17 mouse cellular contexts compared by ENCODE assay signal in genomic region chr7:6284442-6285012, GRCm38 (mm10). TPM values are rescaled to one million over a fixed set of nuclear protein-coding genes. Genes with fewer than 3 reads are reported as not detected.
A peak's percentile ranks its signal among the peaks of the same experiment; 100 is the strongest.
DNase-seq lines count a peak whose midpoint lies in the region; ATAC-seq lines count a peak whose summit lies in the region.
"Had no signal": no experiment of that assay in that cellular context is flagged by ENCODE, and none has a peak within 500 bp of the region (broad histone marks: within the 10 kb centered on the region; RNA-seq: fewer than 3 reads in every experiment).

No protein-coding gene starts in this region.

- DNase-seq in liver, embryonic 13.5 days = no peak
- DNase-seq in liver, embryonic 11.5 days (ENCODE audit: low spot score) = no peak
- DNase-seq in urinary bladder, postnatal 25 days (ENCODE audit: low spot score) = peak; percentile 14
- DNase-seq in urinary bladder, adult 2 months (ENCODE audit: low spot score) = no peak
- DNase-seq in gastrocnemius, postnatal 25 days = no peak
- DNase-seq: right cerebral cortex, postnatal 4 days; thymus, postnatal 36 days had no signal

- H3K9ac ChIP-seq in hindbrain, embryonic 13.5 days = no peak overlapping the region
- no peak overlapping the region for H3K9ac ChIP-seq in hindbrain, embryonic 12.5 days
- H3K9ac ChIP-seq in liver, embryonic 13.5 days = no peak overlapping the region
- H3K9ac ChIP-seq in liver, embryonic 11.5 days (ENCODE audit: low read depth, low read length) = no peak overlapping the region

- H3K9me3 ChIP-seq in hindbrain, embryonic 13.5 days = no peaks in the 10 kb centered on the region
- no peaks in the 10 kb centered on the region for H3K9me3 ChIP-seq in hindbrain, embryonic 12.5 days (replicated peaks)
- no peaks in the 10 kb centered on the region for H3K9me3 ChIP-seq in liver, embryonic 13.5 days (replicated peaks)
- H3K9me3 ChIP-seq in liver, embryonic 11.5 days (ENCODE audit: control insufficient read depth, low read length) = no peaks in the 10 kb centered on the region
- H3K9me3 ChIP-seq: embryonic facial prominence, embryonic 13.5 days had no signal

- H3K27ac ChIP-seq in hindbrain, embryonic 13.5 days = no peak overlapping the region
- no peak overlapping the region for H3K27ac ChIP-seq in hindbrain, embryonic 12.5 days
- no peak overlapping the region for H3K27ac ChIP-seq in liver, embryonic 13.5 days
- no peak overlapping the region for H3K27ac ChIP-seq in liver, embryonic 11.5 days (ENCODE audit: low read depth, low read length)

- no peak for ATAC-seq in hindbrain, embryonic 13.5 days (ENCODE audit: low FRiP score)
- ATAC-seq in hindbrain, embryonic 12.5 days (ENCODE audit: low FRiP score) = no peak
- no peak for ATAC-seq in liver, embryonic 13.5 days (ENCODE audit: low read depth)
- no peak for ATAC-seq in liver, embryonic 11.5 days (replicated peaks; ENCODE audit: low FRiP score)

- 85% methylated on average over 4 of the region's 4 CpGs for WGBS in hindbrain, embryonic 13.5 days
- 87% methylated on average over 4 of the region's 4 CpGs for WGBS in hindbrain, embryonic 12.5 days
- WGBS in liver, embryonic 13.5 days (ENCODE audit: insufficient replicate concordance) = 84% methylated on average over 4 of the region's 4 CpGs
- 83% methylated on average over 4 of the region's 4 CpGs for WGBS in liver, embryonic 11.5 days

- H3K36me3 ChIP-seq in hindbrain, embryonic 13.5 days = no peaks in the 10 kb centered on the region
- no peaks in the 10 kb centered on the region for H3K36me3 ChIP-seq in hindbrain, embryonic 12.5 days
- H3K36me3 ChIP-seq in liver, embryonic 13.5 days = no peaks in the 10 kb centered on the region; the same call in 1 of the 2 replicates
- no peaks in the 10 kb centered on the region for H3K36me3 ChIP-seq in liver, embryonic 11.5 days (ENCODE audit: control insufficient read depth, insufficient read depth, low read length)
- H3K36me3 ChIP-seq: embryonic facial prominence, embryonic 13.5 days had no signal

- no peaks in the 10 kb centered on the region for H3K27me3 ChIP-seq in hindbrain, embryonic 13.5 days
- no peaks in the 10 kb centered on the region for H3K27me3 ChIP-seq in hindbrain, embryonic 12.5 days
- H3K27me3 ChIP-seq in liver, embryonic 13.5 days = no peaks in the 10 kb centered on the region
- H3K27me3 ChIP-seq in liver, embryonic 11.5 days (replicated peaks; ENCODE audit: control insufficient read depth, insufficient read depth, low read length) = no peaks in the 10 kb centered on the region
- H3K27me3 ChIP-seq: embryonic facial prominence, embryonic 13.5 days had no signal

- peaks cover 31% of the 10 kb centered on the region for H3K4me1 ChIP-seq in hindbrain, embryonic 13.5 days (replicated peaks)
- peaks cover 25% of the 10 kb centered on the region for H3K4me1 ChIP-seq in hindbrain, embryonic 12.5 days
- peaks cover 48% of the 10 kb centered on the region for H3K4me1 ChIP-seq in liver, embryonic 13.5 days (replicated peaks)
- peaks cover 22% of the 10 kb centered on the region for H3K4me1 ChIP-seq in liver, embryonic 11.5 days (replicated peaks; ENCODE audit: control insufficient read depth, insufficient read depth, low read length)

- H3K4me2 ChIP-seq in hindbrain, embryonic 13.5 days = peak overlapping the region; percentile 54
- no peak overlapping the region for H3K4me2 ChIP-seq in hindbrain, embryonic 12.5 days (replicated peaks)
- 0 out of 2 replicates have a peak overlapping the region, but pooled peaks have one; percentile 64 for H3K4me2 ChIP-seq in liver, embryonic 13.5 days
- no peak overlapping the region for H3K4me2 ChIP-seq in liver, embryonic 11.5 days

- no peak overlapping the region for H3K4me3 ChIP-seq in hindbrain, embryonic 13.5 days
- H3K4me3 ChIP-seq in hindbrain, embryonic 12.5 days = no peak overlapping the region
- no peak overlapping the region for H3K4me3 ChIP-seq in liver, embryonic 13.5 days (replicated peaks)
- no peak overlapping the region for H3K4me3 ChIP-seq in liver, embryonic 11.5 days (ENCODE audit: low read depth, low read length)

RNA-seq across cellular contexts. Expression of gene Zfp667, which starts 1.9 kb away (rescaled TPM):
- polyA plus RNA-seq in hindbrain, embryonic 13.5 days (2015; fragmentation: Nextera tagmentation; extraction: Ambion mirVana) = 20.2 and 22.7 TPM in 2 replicates
- polyA plus RNA-seq in hindbrain, embryonic 12.5 days (2016; fragmentation: Nextera tagmentation; extraction: Ambion mirVana) = 15.5 and 19.7 TPM in 2 replicates
- polyA plus RNA-seq in liver, embryonic 13.5 days (2015; fragmentation: Nextera tagmentation; extraction: Ambion mirVana) = 7.1 and 7.6 TPM in 2 replicates
- 9.9 and 10.3 TPM in 2 replicates for polyA plus RNA-seq in liver, embryonic 11.5 days (2014; fragmentation: Nextera tagmentation; extraction: Ambion mirVana)
- polyA plus RNA-seq in urinary bladder, adult 2 months (2012; rRNA removed) = 8.9 and 9.4 TPM in 2 replicates
- total RNA-seq in gastrocnemius, postnatal 25 days (2021) = 1 to 10 TPM; 2.7 to 3.8 TPM

RNA-seq across cellular contexts. Expression of gene Epp13, which starts 32.0 kb away (rescaled TPM):
- 0.26 TPM in 1 of 2 replicates, not detected in the other for polyA plus RNA-seq in hindbrain, embryonic 13.5 days (2015; fragmentation: Nextera tagmentation; extraction: Ambion mirVana)
- not detected in 2 replicates for polyA plus RNA-seq in hindbrain, embryonic 12.5 days (2016; fragmentation: Nextera tagmentation; extraction: Ambion mirVana)
- not detected in 2 replicates for polyA plus RNA-seq in liver, embryonic 13.5 days (2015; fragmentation: Nextera tagmentation; extraction: Ambion mirVana)
- polyA plus RNA-seq in liver, embryonic 11.5 days (2014; fragmentation: Nextera tagmentation; extraction: Ambion mirVana) = not detected in 2 replicates
- not detected in 2 replicates for polyA plus RNA-seq in urinary bladder, adult 2 months (2012; rRNA removed)
- total RNA-seq in gastrocnemius, postnatal 25 days (2021) = not detected
- total RNA-seq: adrenal gland, postnatal 4 days; heart, adult 18-20 months; heart, postnatal 36 days; left cerebral cortex, adult 2 months had no signal
- polyA plus RNA-seq: embryonic facial prominence, embryonic 13.5 days; kidney, embryonic 16.5 days; liver, embryonic 14.5 days; stomach, embryonic 14.5 days had no signal

RNA-seq across cellular contexts. Expression of gene Zfp583, which starts 46.6 kb away (rescaled TPM):
- 13.0 and 15.7 TPM in 2 replicates for polyA plus RNA-seq in hindbrain, embryonic 13.5 days (2015; fragmentation: Nextera tagmentation; extraction: Ambion mirVana)
- 10.8 and 12.1 TPM in 2 replicates for polyA plus RNA-seq in hindbrain, embryonic 12.5 days (2016; fragmentation: Nextera tagmentation; extraction: Ambion mirVana)
- 1.1 and 1.3 TPM in 2 replicates for polyA plus RNA-seq in liver, embryonic 13.5 days (2015; fragmentation: Nextera tagmentation; extraction: Ambion mirVana)
- 3.8 and 4.6 TPM in 2 replicates for polyA plus RNA-seq in liver, embryonic 11.5 days (2014; fragmentation: Nextera tagmentation; extraction: Ambion mirVana)
- 2.8 TPM in 2 replicates for polyA plus RNA-seq in urinary bladder, adult 2 months (2012; rRNA removed)
- 1 to 10 TPM in 1 of 2 experiments, under 1 TPM in 1; 0.41 to 1.0 TPM for total RNA-seq in gastrocnemius, postnatal 25 days (2021)

RNA-seq across cellular contexts. Expression of gene Gm3854, which starts 59.0 kb away (rescaled TPM):
- 6.7 and 9.0 TPM in 2 replicates for polyA plus RNA-seq in hindbrain, embryonic 13.5 days (2015; fragmentation: Nextera tagmentation; extraction: Ambion mirVana)
- 4.8 and 5.4 TPM in 2 replicates for polyA plus RNA-seq in hindbrain, embryonic 12.5 days (2016; fragmentation: Nextera tagmentation; extraction: Ambion mirVana)
- 0.32 and 0.39 TPM in 2 replicates for polyA plus RNA-seq in liver, embryonic 13.5 days (2015; fragmentation: Nextera tagmentation; extraction: Ambion mirVana)
- 1.3 and 1.5 TPM in 2 replicates for polyA plus RNA-seq in liver, embryonic 11.5 days (2014; fragmentation: Nextera tagmentation; extraction: Ambion mirVana)
- polyA plus RNA-seq in urinary bladder, adult 2 months (2012; rRNA removed) = 0.63 and 0.83 TPM in 2 replicates
- total RNA-seq in gastrocnemius, postnatal 25 days (2021) = under 1 TPM; 0.16 to 0.23 TPM

Comparison
In these comparisons a context has a peak if more than half of its experiments do, and no peak if none do; other contexts are left out.
1. H3K4me2 ChIP-seq: peak in hindbrain, embryonic 13.5 days (single experiment) and liver, embryonic 13.5 days (single experiment); none in hindbrain, embryonic 12.5 days (single experiment) and liver, embryonic 11.5 days (single experiment).